Mouse (Mus musculus): ENCODE measurements at regions not wholly inside any gene's neighbourhood (a gene's known extent, or its start where the extent isn't known, plus 50 kb on each side); places are given as distances from the start of the nearest gene placed in this dataset.

DNA sequence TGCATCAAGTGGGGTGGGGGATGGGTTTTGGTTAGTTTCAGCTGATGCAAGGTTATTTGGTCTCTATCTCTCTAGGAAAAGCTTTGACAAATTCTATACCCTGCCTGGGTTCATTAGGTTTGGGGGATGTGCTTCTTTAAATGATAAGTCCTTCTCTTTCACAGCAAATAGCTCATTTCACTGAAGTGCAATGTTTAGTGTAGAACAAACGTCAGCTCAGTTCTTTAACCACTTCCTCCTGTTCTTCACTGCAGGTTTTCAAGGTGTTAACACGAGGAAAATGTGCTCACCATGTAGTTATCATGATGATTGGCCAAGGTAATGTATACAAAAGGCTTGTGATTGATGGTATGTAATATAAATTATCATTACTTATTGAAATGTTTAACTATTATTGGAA, 659.5 kb upstream of the A1bg start:
- DNase-seq: no peak

DNA sequence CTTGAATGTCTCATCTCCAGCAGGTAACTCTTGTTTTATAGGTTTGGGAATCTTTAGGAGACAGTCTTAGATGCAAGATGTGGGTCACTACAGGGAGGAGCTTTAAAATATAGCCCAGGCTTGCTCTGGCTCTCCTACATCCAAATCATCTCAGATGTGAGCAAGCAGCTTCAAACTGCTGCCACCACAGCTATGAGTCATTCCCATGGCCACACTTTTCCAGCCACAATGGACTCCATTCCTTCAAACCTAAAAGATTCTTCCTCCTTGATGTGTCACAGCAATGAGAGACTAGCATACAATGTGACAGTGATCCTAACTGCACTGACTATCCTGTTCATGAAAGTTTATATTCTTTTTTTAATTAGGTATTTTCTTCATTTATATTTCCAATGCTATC, 640.5 kb upstream of the A1bg start:
- DNase-seq: no peak

- no peak for DNase-seq
Measured at GRCm38 (mm10) chr15:61562252-61562651, 639.4 kb upstream of the A1bg start.

DNA sequence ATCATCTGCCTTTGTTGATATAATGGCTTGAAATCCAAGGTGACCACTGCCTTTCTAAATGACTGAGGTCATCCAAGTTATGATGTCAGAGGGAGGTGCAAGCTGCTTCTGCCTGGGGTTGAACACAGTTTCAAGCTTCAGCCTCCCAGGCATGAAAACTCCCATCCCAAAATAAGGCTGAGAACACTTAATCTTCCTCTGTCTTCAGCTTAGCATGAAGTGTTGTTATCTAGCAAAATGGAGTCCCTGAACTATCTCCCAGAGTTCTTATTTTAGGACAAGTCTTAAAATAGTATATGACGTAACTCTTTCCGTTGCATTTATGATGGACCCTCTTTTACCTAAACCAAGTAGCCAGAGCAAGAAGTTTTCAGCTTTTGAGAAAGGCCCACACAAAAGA, 631.1 kb upstream of the A1bg start:
- DNase-seq: no peak

DNA sequence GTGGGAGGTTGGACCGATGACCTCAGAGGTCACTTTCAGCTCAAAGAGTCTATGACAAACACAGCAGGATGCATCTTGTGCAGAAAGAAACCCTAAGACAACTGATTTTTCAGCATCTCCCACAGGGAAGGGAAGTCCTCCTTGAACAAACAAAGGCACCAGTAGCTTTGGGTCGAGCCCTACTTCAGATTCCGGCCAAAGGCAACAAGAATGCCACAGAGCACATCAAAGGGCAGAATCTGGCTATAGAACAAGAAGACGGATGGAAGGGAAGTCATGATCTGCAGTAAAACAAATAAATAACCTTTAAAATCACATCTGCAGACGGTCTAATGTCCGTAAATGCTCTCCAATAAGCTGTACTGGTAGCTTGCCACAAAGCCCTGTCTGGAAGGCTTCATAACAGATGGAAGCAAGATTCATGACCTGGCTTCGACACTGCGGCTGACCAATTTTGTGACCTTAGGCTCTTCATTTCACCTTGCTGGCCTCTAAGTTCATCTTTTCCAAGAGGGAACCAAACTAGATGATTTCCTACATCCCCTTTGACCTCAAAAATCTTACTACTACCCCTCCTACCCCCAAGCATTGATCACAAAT, 630.4 kb upstream of the A1bg start:
- DNase-seq: no peak

DNA sequence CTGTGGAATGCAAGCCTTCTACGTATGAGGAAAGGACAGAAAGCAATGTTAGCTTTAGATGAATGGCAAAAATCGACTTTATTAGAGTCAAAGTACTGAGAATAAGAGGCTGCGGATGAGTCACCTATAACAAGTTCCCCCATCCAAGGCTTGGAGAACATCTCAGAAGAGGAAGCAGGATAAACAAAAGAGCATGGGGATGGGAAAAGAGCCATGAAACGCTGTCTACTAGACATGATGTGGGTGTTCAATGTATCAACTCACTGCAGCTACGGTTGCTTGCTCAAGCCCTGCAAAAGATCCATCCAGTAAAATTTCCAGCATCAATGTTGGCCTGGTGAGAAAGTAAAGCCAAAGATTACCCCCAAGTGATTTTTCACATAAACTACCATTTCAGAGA, 628.4 kb upstream of the A1bg start:
- DNase-seq: no peak

DNA sequence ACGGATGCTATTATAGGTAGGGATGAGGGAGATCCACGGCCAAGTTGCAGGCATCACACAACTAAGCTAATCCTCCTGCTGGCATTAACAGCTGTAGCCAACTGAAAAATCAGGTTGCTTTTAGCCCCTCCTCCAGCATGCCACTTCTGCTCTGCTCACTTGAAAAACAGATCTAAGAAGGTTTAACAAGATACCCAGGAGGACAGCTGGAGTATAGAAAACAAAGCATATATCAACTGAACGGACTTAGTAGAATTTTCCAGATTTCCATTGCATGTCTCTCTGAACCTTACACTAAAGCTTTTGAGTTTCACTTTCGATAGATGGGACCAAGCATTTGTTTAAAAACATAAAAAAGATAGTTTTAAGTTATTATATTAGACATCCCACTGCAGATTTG, 625.6 kb upstream of the A1bg start:
- no peak for DNase-seq

GRCm38 (mm10) chr15:61546608-61547007, 623.8 kb upstream of the A1bg start:
- no peak for DNase-seq

DNA sequence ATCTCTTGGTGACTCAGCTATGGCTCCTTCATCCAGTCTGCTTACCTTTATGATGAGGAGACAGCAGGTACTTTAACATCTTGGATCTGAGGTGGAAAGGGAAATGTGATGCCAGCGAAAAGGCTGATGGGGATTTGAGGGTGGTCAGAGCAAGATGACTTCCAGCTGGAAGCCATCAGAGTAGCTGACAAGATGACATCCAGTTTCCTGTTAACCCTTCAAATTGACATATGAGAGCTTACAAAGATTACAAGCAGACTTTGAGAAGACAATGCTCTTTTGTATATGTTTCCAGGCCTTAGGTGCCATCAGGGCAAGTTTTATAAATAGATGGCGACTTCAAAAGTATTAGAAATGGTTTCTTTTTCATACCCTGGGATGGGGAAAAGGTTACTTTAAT, 621.3 kb upstream of the A1bg start:
- no peak for DNase-seq

- no peak for DNase-seq
Measured at GRCm38 (mm10) chr15:61541643-61542042, 618.8 kb upstream of the A1bg start.

DNA sequence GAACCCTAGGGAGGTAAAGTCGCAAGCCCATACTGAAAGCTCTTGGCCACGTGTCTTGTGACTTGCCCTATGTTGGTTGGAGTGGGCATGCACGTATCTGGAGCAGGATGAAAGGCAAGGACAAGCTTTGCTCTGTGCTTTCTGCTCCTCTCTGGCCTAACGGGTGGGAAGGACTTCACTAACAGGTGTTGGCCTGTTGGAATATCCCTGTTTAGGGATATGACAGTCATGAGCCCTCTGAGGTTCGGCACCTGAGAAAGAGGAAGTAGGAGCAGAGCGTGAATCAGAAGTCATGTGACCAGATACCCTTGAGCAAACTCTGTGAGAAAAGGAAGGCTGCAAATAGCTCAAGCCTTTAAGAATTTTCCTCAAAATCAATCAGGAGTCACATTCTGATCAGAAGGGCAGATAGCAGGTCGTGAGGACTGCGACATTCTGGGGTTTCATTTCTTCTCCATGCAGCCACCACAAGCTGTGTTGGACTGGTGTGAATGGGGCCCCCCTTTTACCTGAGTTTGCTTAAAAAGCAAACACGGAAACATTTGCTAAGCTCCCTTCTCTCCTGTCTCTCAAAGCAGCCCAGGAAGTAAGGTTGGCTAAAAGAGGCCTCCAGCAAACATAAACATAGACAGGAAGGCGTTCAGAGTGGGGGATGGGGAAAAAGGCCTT, 618.1 kb upstream of the A1bg start:
- DNase-seq: no peak

GRCm38 (mm10) chr15:61538930-61539329, 616.1 kb upstream of the A1bg start:
- DNase-seq: no peak

DNA sequence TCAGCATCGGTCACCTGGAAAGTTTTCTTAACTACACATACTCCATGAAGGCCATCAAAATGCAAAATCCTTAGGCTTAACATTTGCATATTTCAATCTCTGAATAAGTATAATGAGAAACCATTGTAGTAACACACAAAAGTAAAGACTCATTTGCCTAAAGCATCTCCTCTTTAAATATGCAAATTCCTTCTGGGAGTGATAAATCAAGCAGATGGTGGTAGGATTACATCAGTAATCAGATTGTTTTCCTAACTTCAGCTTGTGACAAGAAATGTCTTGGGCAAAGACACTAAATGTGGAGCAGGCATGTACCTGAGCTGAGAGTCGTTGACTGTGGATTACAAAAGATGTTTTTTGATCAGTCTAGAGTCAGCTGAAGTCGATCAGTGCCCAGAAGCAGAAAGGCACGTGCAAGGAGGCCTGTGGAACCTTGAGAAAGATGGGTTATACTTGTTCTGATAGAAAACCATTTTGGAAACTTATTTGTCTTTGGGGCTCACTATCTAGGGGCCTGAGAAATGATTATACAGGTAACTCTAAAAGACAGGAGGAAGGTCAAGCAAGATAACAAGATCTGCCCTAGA, 615.5 kb upstream of the A1bg start:
- DNase-seq: no peak

GRCm38 (mm10) chr15:61536332-61536716, 613.5 kb upstream of the A1bg start:
- no peak for DNase-seq

DNA sequence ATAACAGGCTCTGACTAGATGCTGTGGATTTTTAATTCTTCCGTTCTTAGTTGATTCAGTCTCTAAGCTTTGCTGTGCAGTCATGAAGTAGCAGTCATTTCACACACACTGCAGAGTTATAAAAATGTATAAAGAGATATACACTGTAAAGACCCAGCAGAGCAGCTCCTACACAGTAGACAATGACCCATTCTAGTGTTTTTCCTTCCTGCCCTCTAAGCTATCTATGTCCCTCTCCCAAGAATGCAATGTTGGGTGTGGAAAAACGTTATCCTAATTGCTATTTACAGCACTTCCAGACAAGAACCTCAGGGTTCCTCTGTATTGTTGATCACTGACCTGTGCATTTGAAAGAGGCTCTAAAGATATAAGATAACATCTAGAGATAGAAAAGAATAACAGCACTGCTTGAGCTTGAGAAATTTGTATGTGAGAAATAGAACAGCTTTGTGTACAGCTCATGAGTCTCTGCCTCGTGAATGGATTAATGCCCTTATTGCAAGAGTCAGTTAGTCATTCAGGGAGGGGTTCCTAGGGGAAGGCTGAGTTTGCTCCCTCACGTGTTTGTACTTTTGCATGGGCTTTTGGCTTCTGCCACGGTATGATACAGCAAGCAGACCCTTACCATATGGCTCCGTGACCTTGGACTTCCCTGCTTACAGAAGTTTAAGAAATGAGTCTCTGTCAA, 613.0 kb upstream of the A1bg start:
- no peak for DNase-seq

GRCm38 (mm10) chr15:61535180-61535579, 612.4 kb upstream of the A1bg start:
- DNase-seq: no peak

- DNase-seq: no peak
Measured at GRCm38 (mm10) chr15:61532808-61533207, 610.0 kb upstream of the A1bg start.

GRCm38 (mm10) chr15:61532040-61532439, 609.2 kb upstream of the A1bg start:
- DNase-seq: no peak

DNA sequence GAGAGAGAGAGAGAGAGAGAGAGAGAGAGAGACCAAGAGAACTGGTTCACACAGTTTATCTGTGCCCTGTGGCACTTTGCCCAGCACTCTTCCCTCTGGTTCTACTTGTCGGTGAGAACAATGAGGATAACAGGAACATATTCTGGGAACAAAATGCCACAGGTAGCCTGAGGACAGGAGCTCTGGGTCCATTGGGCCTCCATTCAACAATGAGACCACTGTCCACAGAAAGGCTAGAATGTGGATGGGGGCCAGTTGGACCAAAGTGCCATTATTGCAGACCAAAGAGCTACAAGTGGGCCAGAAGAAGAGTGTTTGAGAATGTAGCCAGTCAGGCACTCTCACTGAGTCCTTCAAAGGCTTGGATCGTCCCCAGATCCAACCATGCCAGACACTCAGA, 600.2 kb upstream of the A1bg start:
- DNase-seq: peak; percentile 11

GRCm38 (mm10) chr15:61517265-61517664, 594.5 kb upstream of the A1bg start:
- no peak for DNase-seq

DNA sequence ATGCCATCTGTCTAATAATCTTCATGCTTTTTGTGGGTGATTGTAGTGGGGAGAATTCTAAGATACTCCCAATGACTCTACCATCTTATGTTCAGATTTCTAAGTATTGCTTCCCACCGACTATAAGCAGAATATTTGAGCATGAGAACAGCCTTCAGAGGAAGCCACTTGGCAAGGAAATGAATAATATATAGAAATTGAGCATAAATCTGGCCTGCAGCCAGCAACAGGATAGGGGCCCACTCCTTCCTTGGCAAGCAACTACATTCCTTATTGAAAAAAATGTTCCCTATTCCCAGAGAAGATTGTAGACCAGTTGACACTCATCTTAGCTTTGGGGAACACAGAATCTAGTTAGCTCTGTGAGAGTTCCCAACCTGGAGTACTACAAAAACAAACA, 591.5 kb upstream of the A1bg start:
- DNase-seq: no peak

DNA sequence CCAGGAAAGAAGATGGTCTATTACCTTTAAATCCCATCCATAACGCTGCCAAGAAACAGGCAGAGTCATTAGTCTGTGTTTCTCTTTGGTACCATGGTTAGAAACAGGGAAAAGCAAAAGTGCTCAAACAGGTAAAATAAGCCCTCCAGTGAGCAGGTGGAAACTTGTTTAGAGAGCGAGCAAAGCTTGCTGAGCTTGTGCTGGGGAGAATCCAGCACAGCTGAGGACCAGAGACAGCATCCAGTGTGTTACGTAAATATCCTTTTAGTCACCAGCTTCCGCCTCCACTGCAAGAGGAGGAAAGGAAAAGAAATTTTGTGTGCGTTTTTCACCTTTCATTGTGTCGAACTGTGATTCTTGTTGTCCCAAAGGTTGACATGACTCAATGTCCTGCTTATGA, 586.0 kb upstream of the A1bg start:
- no peak for DNase-seq

DNA sequence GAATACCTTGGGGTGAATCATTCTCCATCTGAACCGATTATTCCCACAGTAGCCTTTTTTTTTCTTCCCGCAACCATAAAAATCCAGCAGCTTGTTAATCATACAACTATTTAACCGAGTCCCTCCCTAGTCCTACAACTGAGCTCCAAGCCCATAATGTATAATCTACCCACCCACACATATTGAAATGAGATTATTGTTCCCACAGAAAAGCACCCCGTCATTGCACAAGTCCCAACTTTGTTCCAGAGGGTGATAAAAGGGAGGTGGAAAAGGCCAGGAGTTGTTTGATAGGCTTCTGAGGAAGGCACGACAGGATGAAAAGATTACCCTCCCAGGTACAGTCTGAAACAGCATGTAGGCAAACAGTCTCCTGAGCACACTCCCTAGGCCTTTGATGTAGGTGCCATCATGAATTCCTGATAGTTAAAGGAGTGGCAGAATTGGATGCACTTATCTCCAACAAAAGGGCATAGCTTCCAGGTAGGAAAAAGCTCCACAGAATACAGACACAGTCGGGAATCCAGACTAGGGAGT, 583.6 kb upstream of the A1bg start:
- DNase-seq: no peak

DNA sequence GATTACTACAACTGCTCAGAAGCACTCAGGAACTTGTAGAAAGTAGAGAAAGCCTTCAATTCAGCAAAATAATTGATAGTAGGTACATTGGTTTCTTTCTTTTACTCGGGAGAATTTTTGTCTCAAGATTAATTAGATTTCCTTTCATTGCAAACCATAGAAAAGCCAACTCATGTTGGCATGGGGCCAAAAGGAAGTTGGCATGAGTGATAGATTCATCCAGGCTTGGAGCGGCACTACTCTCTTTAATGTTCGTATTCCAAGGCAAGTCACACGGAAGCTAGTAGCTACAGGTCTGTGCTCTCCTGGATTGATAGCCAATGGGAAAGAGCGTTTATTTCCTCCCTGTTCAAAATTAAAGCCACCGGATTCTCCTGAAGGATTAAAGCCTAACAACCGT, 580.6 kb upstream of the A1bg start:
- DNase-seq: no peak

All from cerebellum, adult 9-10 months (tissue).